Mouse (Mus musculus): ENCODE data around the gene Sirt3. TPM values are rescaled to one million over a fixed set of nuclear protein-coding genes. Genes with fewer than 3 reads are reported as not detected.

The Sirt3 gene
- polyA plus RNA-seq, 1 experiment from 2014 or later: 27.6 TPM

Other genes with a start within 250 kb of the Sirt3 start
- not detected in 2 replicates for gene Olfr53, start 235.9 kb downstream of the Sirt3 start, polyA plus RNA-seq (2016; fragmentation: Nextera tagmentation; extraction: Ambion mirVana)
- gene Olfr539, start 222.4 kb downstream of the Sirt3 start, polyA plus RNA-seq (2016; fragmentation: Nextera tagmentation; extraction: Ambion mirVana): not detected in 2 replicates
- gene Olfr45, start 200.4 kb downstream of the Sirt3 start, polyA plus RNA-seq (2016; fragmentation: Nextera tagmentation; extraction: Ambion mirVana): 0.03 TPM in 1 of 2 replicates, not detected in the other
- not detected in 2 replicates for gene Olfr541, start 185.0 kb downstream of the Sirt3 start, polyA plus RNA-seq (2016; fragmentation: Nextera tagmentation; extraction: Ambion mirVana)
- 0.09 TPM in 2 replicates for gene Cyp2e1, start 118.6 kb downstream of the Sirt3 start, polyA plus RNA-seq (2016; fragmentation: Nextera tagmentation; extraction: Ambion mirVana)
- 0.10 and 0.23 TPM in 2 replicates for gene Syce1, start 94.5 kb downstream of the Sirt3 start, polyA plus RNA-seq (2016; fragmentation: Nextera tagmentation; extraction: Ambion mirVana)
- gene Zfp941, start 60.1 kb downstream of the Sirt3 start, polyA plus RNA-seq (2016; fragmentation: Nextera tagmentation; extraction: Ambion mirVana): 2.1 and 2.2 TPM in 2 replicates
- 0.75 and 0.95 TPM in 2 replicates for gene Urah, start 47.3 kb downstream of the Sirt3 start, polyA plus RNA-seq (2016; fragmentation: Nextera tagmentation; extraction: Ambion mirVana)
- not detected in 2 replicates for gene Scgb1c1, start 36.8 kb downstream of the Sirt3 start, polyA plus RNA-seq (2016; fragmentation: Nextera tagmentation; extraction: Ambion mirVana)
- gene Odf3, start 34.5 kb downstream of the Sirt3 start, polyA plus RNA-seq (2016; fragmentation: Nextera tagmentation; extraction: Ambion mirVana): not detected in 2 replicates
- not detected in 2 replicates for gene Gm45785, start 26.0 kb downstream of the Sirt3 start, polyA plus RNA-seq (2016; fragmentation: Nextera tagmentation; extraction: Ambion mirVana)
- gene Ric8a, start 25.4 kb downstream of the Sirt3 start, polyA plus RNA-seq (2016; fragmentation: Nextera tagmentation; extraction: Ambion mirVana): 45.2 and 54.2 TPM in 2 replicates
- 23.0 and 26.1 TPM in 2 replicates for gene Bet1l, start 24.7 kb downstream of the Sirt3 start, polyA plus RNA-seq (2016; fragmentation: Nextera tagmentation; extraction: Ambion mirVana)
- gene Psmd13, start 341 bp downstream of the Sirt3 start, polyA plus RNA-seq (2016; fragmentation: Nextera tagmentation; extraction: Ambion mirVana): 353 and 364 TPM in 2 replicates
- 0.49 TPM in 1 of 2 replicates, not detected in the other for gene Cox8b, start 18.1 kb upstream of the Sirt3 start, polyA plus RNA-seq (2016; fragmentation: Nextera tagmentation; extraction: Ambion mirVana)
- gene Nlrp6, start 38.6 kb upstream of the Sirt3 start, polyA plus RNA-seq (2016; fragmentation: Nextera tagmentation; extraction: Ambion mirVana): 0.06 and 0.26 TPM in 2 replicates
- gene Pgghg, start 59.1 kb upstream of the Sirt3 start, polyA plus RNA-seq (2016; fragmentation: Nextera tagmentation; extraction: Ambion mirVana): 11.4 and 15.4 TPM in 2 replicates
- 4.2 and 5.9 TPM in 2 replicates for gene Ifitm5, start 68.0 kb upstream of the Sirt3 start, polyA plus RNA-seq (2016; fragmentation: Nextera tagmentation; extraction: Ambion mirVana)
- gene Gm45717, start 73.6 kb upstream of the Sirt3 start, polyA plus RNA-seq (2016; fragmentation: Nextera tagmentation; extraction: Ambion mirVana): not detected in 2 replicates
- gene Ifitm2, start 73.7 kb upstream of the Sirt3 start, polyA plus RNA-seq (2016; fragmentation: Nextera tagmentation; extraction: Ambion mirVana): 904 and 922 TPM in 2 replicates
- 27.9 and 43.1 TPM in 2 replicates for gene Ifitm1, start 84.9 kb upstream of the Sirt3 start, polyA plus RNA-seq (2016; fragmentation: Nextera tagmentation; extraction: Ambion mirVana)
- gene Ifitm3, start 128.5 kb upstream of the Sirt3 start, polyA plus RNA-seq (2016; fragmentation: Nextera tagmentation; extraction: Ambion mirVana): 54.0 and 56.4 TPM in 2 replicates
- 0.31 TPM in 1 of 2 replicates, not detected in the other for gene Ifitm6, start 135.6 kb upstream of the Sirt3 start, polyA plus RNA-seq (2016; fragmentation: Nextera tagmentation; extraction: Ambion mirVana)
- not detected in 2 replicates for gene Gm17387, start 146.8 kb upstream of the Sirt3 start, polyA plus RNA-seq (2016; fragmentation: Nextera tagmentation; extraction: Ambion mirVana)
- 26.2 and 30.7 TPM in 2 replicates for gene B4galnt4, start 178.8 kb upstream of the Sirt3 start, polyA plus RNA-seq (2016; fragmentation: Nextera tagmentation; extraction: Ambion mirVana)
- 6.0 and 8.2 TPM in 2 replicates for gene Pkp3, start 195.9 kb upstream of the Sirt3 start, polyA plus RNA-seq (2016; fragmentation: Nextera tagmentation; extraction: Ambion mirVana)
- 2.3 TPM in 2 replicates for gene Sigirr, start 218.3 kb upstream of the Sirt3 start, polyA plus RNA-seq (2016; fragmentation: Nextera tagmentation; extraction: Ambion mirVana)
- 0.64 and 0.67 TPM in 2 replicates for gene Ano9, start 235.5 kb upstream of the Sirt3 start, polyA plus RNA-seq (2016; fragmentation: Nextera tagmentation; extraction: Ambion mirVana)
- gene Ptdss2, start 240.1 kb upstream of the Sirt3 start, polyA plus RNA-seq (2016; fragmentation: Nextera tagmentation; extraction: Ambion mirVana): 85.6 and 95.2 TPM in 2 replicates